Comparison of ENCODE assay signal across 7 mouse cellular contexts in genomic region chr5:16937840-16938239, GRCm38 (mm10).
DNase-seq lines count a peak whose midpoint lies in the region; ATAC-seq lines count a peak whose summit lies in the region.

No protein-coding gene starts in this region.

- intact Hi-C loops in left cerebral cortex, postnatal 36 days (cut with DNase I), result loop anchor here (5.0 kb wide), 1 partner anchor 829 kb away; no protein-coding TSS in a partner anchor

- peak; percentile 78 for ATAC-seq in megakaryocyte progenitor cell, adult 5-6 weeks (replicated peaks; ENCODE audit: poor library complexity)
- ATAC-seq in erythroid progenitor cell, adult 5-6 weeks (replicated peaks; ENCODE audit: low FRiP score, poor library complexity, severe bottlenecking), result no peak

- peak; percentile 18 for DNase-seq in left cerebral cortex, adult 11 months (ENCODE audit: low spot score)
- DNase-seq in left cerebral cortex, postnatal 36 days (ENCODE audit: low spot score in 2 of 2), result no peak
- DNase-seq in NIH3T3 (ENCODE audit: low read depth), result peak; percentile 77
- peak; percentile 77 for DNase-seq in embryo, embryonic 10.5 days (ENCODE audit: low spot score)
- peak; percentile 63 for DNase-seq in kidney, postnatal 10 days

Comparison
In these comparisons a context has a peak if more than half of its experiments do, and no peak if none do; other contexts are left out.
1. DNase-seq: peak in left cerebral cortex, adult 11 months (single experiment), NIH3T3 (single experiment), embryo, embryonic 10.5 days (single experiment) and kidney, postnatal 10 days (single experiment); none in left cerebral cortex, postnatal 36 days (0 of 2).